Mouse (Mus musculus) liver, postnatal 0 days (tissue): ENCODE data around the gene Chrm4.

Experiments
- CTCF ChIP-seq: sonication (generic); IDR thresholded peaks from 2 replicates; pipeline ENCODE4 v1.5.1; 2016; ENCODE audit warnings: antibody characterized with exemption, low read depth
- EP300 ChIP-seq: IDR thresholded peaks from 2 replicates; pipeline ENCODE4 v1.6.1; 2016; ENCODE audit warnings: antibody characterized with exemption, low read depth, mild to moderate bottlenecking

GRCm38 (mm10) chr2:91932737-91933350 lies 5.8 kb downstream of the Chrm4 start:
- TF ChIP-seq CTCF (no peak), EP300 (no peak)
